Mouse (Mus musculus): ENCODE measurements around the gene Zbtb32. TPM values are rescaled to one million over a fixed set of nuclear protein-coding genes. Genes with fewer than 3 reads are reported as not detected.

The Zbtb32 gene
- polyA plus RNA-seq, 1 experiment from 2014 or later, result 0.17 TPM

DNA sequence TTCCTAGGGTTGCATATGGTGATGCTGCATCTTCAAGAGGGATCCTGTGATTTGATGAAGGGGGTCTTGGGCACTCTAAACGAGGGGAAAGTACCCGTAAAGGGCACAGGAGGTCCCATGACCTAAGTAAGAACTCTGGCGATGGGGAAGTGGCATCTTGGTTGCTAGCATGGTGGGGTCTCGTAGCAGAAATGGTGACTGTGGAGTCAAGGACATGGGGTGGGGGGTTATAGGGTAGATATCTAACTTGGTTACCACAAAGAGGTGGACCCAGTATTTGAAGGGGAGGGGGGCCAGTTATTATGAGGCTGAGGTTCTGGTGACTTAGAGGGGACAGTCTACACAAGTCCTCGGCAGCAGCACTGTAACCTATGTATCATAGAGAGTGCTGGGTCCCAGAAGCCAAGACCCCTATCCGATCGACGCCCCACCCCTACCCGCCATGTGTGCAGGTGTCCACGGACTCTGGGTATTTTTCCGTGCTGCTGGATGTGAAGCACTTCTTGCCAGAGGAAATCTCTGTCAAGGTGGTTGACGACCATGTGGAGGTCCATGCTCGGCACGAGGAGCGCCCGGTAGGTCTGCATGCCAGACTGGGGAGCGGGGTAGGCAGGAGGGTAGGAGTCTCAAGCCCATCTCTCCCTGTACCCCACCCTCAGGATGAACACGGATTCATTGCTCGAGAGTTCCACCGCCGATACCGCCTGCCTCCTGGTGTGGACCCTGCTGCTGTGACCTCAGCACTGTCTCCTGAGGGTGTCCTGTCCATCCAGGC lies 44.7 kb downstream of the Zbtb32 start:
- Histone ChIP-seq H3K4me3 (replicated peaks) (peak overlapping the region; percentile 72), H3K27ac (replicated peaks) (peak overlapping the region; percentile 95; the same call in 1 of the 2 replicates), H3K27me3 (no peaks in the 10 kb centered on the region), H3K9ac (peak overlapping the region; percentile 91; the same call in 1 of the 2 replicates), H3K36me3 (replicated peaks) (peaks cover 43% of the 10 kb centered on the region), H3K4me2 (peak overlapping the region; percentile 97), H3K9me3 (replicated peaks) (no peaks in the 10 kb centered on the region), H3K4me1 (replicated peaks) (peaks cover 48% of the 10 kb centered on the region)
- 80% methylated on average over 22 of the region's 22 CpGs for WGBS (ENCODE audit: insufficient replicate concordance)
- no peak for ATAC-seq (ENCODE audit: insufficient read depth)

DNA sequence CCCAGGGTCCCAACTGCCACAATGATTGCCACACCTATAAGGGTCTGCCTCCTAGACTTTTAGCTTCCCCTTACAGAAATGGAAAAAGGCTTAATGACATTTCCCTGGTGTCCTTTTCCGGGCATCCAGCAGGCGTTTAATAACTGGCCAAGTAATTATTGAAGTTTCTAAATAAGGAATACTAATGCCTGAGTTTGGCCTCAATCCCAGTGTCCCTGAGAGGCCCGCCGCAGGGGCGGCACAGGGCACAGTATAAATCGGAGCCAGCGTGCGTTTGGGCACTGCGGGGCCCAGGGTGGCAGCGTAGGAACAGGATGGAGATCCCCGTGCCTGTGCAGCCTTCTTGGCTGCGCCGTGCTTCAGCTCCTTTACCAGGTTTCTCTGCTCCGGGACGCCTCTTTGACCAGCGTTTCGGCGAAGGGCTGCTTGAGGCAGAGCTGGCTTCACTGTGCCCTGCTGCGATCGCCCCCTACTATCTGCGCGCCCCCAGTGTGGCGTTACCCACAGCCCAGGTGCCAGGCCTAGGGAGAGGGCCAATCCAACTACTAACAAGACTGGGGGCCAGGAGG lies 45.6 kb downstream of the Zbtb32 start:
- WGBS (ENCODE audit: insufficient replicate concordance), result 4% methylated on average over 23 of the region's 23 CpGs

DNA sequence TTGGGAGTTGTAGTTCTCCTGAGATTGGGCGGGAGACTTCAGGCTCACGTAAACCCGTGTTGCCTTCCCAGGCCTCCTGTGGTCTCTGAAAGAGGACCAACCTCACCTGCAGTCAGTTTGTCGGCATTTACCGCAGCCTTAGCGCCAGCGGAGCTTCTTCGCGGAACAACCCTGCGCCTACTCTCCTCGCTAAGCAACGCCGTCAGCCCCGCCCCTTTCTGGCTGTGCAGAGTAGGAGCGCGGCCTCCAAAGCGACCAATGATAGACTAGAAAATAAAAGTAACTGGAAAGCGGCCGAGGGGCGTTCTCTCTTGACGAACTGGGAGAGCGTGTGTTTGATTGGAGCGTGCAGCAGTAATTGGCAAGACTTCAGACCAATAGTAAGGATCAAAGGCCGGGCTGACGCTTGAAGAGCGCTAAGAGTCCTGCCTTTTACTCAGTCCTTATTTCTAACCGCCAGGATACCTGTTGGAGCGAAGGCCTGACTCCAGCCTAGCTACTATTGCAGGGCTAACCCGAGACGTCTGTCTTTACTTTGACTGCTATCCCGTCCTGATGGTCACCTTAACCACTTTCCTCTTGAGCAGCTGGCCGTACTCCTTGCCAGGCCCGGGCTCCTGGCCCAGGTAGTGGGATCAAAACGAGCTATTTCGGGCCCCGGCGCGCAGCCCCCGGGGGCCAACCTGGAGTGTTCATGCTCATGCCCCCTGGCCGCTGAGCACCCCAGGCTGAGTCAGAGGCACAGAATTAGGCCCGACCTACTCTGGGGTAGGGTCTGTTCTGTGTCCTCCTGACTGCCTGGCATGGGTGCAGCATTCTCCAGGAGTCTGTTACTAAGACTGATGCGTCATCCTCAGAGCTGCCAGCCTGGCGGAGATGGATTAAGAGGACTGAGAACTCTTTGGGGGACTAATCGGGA lies 46.3 kb downstream of the Zbtb32 start, which contains the start of the genes Hspb6 and Proser3:
Gene Hspb6, plus strand, starts transcription at position 77 of the 919 bp plus-strand sequence.
Gene Proser3, minus strand, starts transcription at position 198 of the 919 bp plus-strand sequence.
- Histone ChIP-seq H3K4me2 (peak within 1 kb of the TSS; percentile 97), H3K4me1 (replicated peaks) (peaks cover 32% of the 10 kb centered on the region), H3K36me3 (replicated peaks) (peaks cover 41% of the 10 kb centered on the region), H3K9ac (peak within 1 kb of the TSS; percentile 91), H3K9me3 (replicated peaks) (no peaks in the 10 kb centered on the region), H3K4me3 (replicated peaks) (peak within 1 kb of the TSS; percentile 72), H3K27me3 (no peaks in the 10 kb centered on the region), H3K27ac (replicated peaks) (peak within 1 kb of the TSS; percentile 95)
- under 1% methylated on average over 44 of the region's 44 CpGs for WGBS (ENCODE audit: insufficient replicate concordance)
- ATAC-seq (ENCODE audit: insufficient read depth), result peak; percentile 91

More for the DNA sequence above, 45.6 kb downstream of the Zbtb32 start:
- Histone ChIP-seq H3K9ac (peak overlapping the region; percentile 91), H3K36me3 (replicated peaks) (peaks cover 47% of the 10 kb centered on the region), H3K4me2 (peak overlapping the region; percentile 97), H3K4me3 (replicated peaks) (peak overlapping the region; percentile 72), H3K9me3 (replicated peaks) (no peaks in the 10 kb centered on the region), H3K27ac (replicated peaks) (peak overlapping the region; percentile 95), H3K4me1 (replicated peaks) (peaks cover 39% of the 10 kb centered on the region), H3K27me3 (no peaks in the 10 kb centered on the region)
- ATAC-seq (ENCODE audit: insufficient read depth), result no peak

DNA sequence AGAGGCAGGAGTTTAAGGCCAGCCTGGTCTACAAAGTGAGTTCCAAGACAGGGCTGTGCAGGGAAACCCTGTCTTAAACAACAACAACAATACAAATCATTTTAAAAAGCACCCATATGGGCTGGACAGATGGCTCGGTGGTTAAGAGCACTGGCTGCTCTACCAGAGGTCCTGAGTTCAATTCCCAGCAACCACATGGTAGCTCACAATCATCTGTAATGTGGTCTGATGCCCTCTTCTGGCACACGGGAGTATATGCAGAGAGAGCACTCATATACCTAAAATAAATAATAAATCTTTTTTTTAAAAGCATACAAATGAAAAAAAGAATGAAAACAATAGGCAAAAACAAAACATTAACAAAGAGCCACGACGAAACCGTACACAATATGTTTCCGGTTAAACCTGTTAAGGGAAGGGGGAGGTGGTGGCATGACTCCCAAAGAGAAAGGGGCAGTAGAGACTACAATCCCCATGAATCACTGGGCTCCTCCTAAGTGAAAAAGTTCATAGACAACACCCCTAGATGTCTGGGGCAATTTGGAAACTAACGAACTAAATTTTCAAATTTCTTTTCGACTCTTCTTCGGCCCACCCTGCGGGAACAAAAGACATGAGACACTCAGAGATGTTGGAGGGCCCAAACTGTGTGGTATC lies 47.1 kb downstream of the Zbtb32 start:
- H3K27me3 ChIP-seq, result no peaks in the 10 kb centered on the region
- peak overlapping the region; percentile 69 for H3K9ac ChIP-seq
- no peaks in the 10 kb centered on the region for H3K9me3 ChIP-seq (replicated peaks)
- H3K4me3 ChIP-seq (replicated peaks), result peak overlapping the region; percentile 72
- H3K4me1 ChIP-seq (replicated peaks), result peaks cover 27% of the 10 kb centered on the region
- ATAC-seq (ENCODE audit: insufficient read depth), result peak; percentile 43
- peak overlapping the region; percentile 95 for H3K27ac ChIP-seq (replicated peaks)
- H3K4me2 ChIP-seq, result peak overlapping the region; percentile 97
- WGBS (ENCODE audit: insufficient replicate concordance), result under 1% methylated on average over 10 of the region's 10 CpGs
- H3K36me3 ChIP-seq (replicated peaks), result peaks cover 33% of the 10 kb centered on the region

DNA sequence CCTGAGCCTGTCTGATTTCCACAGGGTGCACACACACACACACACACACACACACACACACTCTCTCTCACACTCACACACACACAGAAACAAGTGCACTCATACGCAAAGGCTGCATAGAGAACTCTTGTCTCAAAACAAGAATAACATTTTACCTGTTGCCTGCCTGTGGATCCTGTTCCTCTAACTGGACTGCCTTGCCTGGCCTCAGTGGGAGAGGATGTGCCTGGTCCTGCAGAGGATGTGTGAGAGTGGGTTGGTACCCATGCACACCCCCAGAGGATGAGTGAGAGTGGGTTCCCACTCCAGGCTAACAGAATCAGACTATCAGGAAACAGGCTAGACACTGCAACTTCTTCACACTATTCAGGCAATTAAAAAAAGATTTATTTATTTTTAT lies 48.1 kb downstream of the Zbtb32 start:
- Histone ChIP-seq H3K36me3 (replicated peaks) (peaks cover 34% of the 10 kb centered on the region), H3K4me3 (replicated peaks) (no peak overlapping the region), H3K4me1 (replicated peaks) (peaks cover 25% of the 10 kb centered on the region), H3K27ac (replicated peaks) (no peak overlapping the region), H3K4me2 (no peak overlapping the region), H3K9ac (no peak overlapping the region), H3K9me3 (replicated peaks) (no peaks in the 10 kb centered on the region), H3K27me3 (no peaks in the 10 kb centered on the region)
- no peak for ATAC-seq (ENCODE audit: insufficient read depth)
- WGBS (ENCODE audit: insufficient replicate concordance), result 79% methylated on average over 1 of the region's 1 CpGs

DNA sequence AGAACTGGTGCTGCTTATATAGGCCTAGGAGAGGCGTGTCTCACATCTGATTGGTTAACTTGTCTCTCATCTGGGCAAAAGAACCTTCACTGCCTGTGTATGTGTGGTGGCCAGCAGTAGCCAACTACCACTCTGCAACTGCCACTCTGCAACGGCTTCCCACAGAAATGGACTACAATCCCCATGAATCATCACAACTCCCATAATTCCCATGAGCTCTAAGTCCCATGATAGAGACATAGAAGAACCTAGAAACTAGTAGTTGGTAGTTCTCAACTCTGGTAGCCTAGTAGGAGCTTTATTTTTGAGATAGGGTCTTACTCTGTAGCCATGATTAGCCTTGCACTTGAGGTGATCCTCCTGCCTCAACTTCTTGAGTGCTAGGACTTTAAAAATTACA lies 48.8 kb downstream of the Zbtb32 start:
- H3K36me3 ChIP-seq (replicated peaks), result peaks cover 30% of the 10 kb centered on the region
- H3K27me3 ChIP-seq, result no peaks in the 10 kb centered on the region
- no peak overlapping the region for H3K4me2 ChIP-seq
- no peaks in the 10 kb centered on the region for H3K9me3 ChIP-seq (replicated peaks)
- 61% methylated on average over 2 of the region's 2 CpGs for whole genome bisulfite sequencing (ENCODE audit: insufficient replicate concordance)
- no peak for ATAC-seq (ENCODE audit: insufficient read depth)
- H3K4me3 ChIP-seq (replicated peaks), result no peak overlapping the region
- no peak overlapping the region for H3K27ac ChIP-seq (replicated peaks)
- H3K9ac ChIP-seq, result no peak overlapping the region
- peaks cover 25% of the 10 kb centered on the region for H3K4me1 ChIP-seq (replicated peaks)

DNA sequence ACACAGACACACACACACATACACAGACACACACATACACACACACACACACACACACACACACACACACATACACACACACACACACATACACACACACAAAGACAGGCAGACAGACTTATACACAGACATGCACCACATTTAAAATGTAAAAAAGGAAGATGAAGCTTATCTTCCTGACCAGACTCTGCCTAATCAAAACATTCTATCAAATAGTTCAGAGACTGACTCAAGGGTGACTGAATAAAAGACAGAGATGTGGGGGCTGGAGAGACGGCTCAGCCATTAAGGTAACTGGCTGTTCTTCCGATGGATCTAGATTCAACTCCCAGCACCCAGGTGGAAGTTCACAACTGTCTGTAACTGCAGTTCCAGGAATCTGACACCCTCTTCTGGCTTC lies 54.4 kb downstream of the Zbtb32 start:
- H3K9me3 ChIP-seq (replicated peaks), result no peaks in the 10 kb centered on the region
- no peaks in the 10 kb centered on the region for H3K27me3 ChIP-seq
- H3K4me2 ChIP-seq, result no peak overlapping the region
- peak; percentile 23; the same call in 1 of the 2 replicates for ATAC-seq (ENCODE audit: insufficient read depth)
- H3K27ac ChIP-seq (replicated peaks), result no peak overlapping the region
- WGBS (ENCODE audit: insufficient replicate concordance), result 26% methylated on average over 2 of the region's 2 CpGs
- H3K4me1 ChIP-seq (replicated peaks), result 0 out of 2 replicates have a peak, but pooled peaks cover 12% of the 10 kb centered on the region
- H3K9ac ChIP-seq, result no peak overlapping the region
- H3K36me3 ChIP-seq (replicated peaks), result peaks cover 27% of the 10 kb centered on the region
- H3K4me3 ChIP-seq (replicated peaks), result no peak overlapping the region

DNA sequence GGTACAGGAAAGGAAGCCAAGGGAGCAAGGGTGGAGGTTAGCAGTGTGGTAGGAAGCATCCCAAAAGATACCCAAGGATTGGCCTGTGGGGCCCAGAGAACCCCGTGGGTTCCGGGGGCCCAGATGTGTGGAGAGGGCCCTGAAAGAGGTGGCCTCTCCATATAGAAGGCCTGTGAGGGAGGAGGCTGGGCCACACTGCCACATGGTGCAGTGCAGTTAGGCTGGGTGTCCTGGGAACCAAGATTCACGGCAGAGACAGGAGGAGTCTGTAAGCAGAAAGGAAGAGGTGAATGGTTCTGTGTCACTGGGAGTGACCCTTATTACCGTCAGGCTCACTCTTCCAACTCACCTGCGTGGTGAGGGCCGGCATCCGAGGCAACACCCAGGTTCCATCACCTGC lies 58.1 kb downstream of the Zbtb32 start:
- Histone ChIP-seq H3K27ac (replicated peaks) (no peak overlapping the region), H3K9ac (no peak overlapping the region), H3K9me3 (replicated peaks) (no peaks in the 10 kb centered on the region), H3K36me3 (replicated peaks) (peaks cover 11% of the 10 kb centered on the region; the same call in 1 of the 2 replicates), H3K4me2 (no peak overlapping the region), H3K4me3 (replicated peaks) (no peak overlapping the region), H3K4me1 (replicated peaks) (peaks cover 16% of the 10 kb centered on the region), H3K27me3 (no peaks in the 10 kb centered on the region)
- no peak for ATAC-seq (ENCODE audit: insufficient read depth)
- WGBS (ENCODE audit: insufficient replicate concordance), result 79% methylated on average over 7 of the region's 7 CpGs

Measured in liver, embryonic 15.5 days (tissue).